Mouse (Mus musculus): Measurements from ENCODE around the gene Tent4b. TPM values are rescaled to one million over a fixed set of nuclear protein-coding genes. Genes with fewer than 3 reads are reported as not detected.

Gene Tent4b
- polyA plus RNA-seq, 1 experiment, result 28.9 TPM

DNA sequence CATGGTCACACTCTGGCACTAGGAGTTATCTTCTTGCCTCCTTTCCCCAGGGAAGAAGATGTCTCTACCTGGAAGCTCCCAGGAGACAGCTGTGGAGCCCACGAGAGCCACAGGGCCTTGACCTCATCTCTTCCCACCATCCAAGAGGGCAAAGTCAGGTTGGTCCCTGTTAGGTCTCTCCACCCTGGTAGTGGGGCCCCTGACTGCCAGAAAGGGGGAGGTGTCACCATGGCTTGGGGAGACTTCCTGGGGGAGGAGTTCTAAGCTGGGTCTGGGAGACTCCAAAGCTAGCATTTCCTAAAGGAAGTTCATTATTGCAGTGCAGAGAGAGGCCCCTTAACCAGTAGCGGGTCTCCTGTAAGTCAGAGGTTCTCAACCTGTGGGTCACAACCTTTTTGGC lies 96.0 kb downstream of the Tent4b start:
- peaks cover 76% of the 10 kb centered on the region for H3K4me1 ChIP-seq (ENCODE audit: control insufficient read depth, insufficient read depth, low read length)
- H3K27ac ChIP-seq (ENCODE audit: insufficient read depth, low read depth, low read length), result peak overlapping the region; percentile 82

DNA sequence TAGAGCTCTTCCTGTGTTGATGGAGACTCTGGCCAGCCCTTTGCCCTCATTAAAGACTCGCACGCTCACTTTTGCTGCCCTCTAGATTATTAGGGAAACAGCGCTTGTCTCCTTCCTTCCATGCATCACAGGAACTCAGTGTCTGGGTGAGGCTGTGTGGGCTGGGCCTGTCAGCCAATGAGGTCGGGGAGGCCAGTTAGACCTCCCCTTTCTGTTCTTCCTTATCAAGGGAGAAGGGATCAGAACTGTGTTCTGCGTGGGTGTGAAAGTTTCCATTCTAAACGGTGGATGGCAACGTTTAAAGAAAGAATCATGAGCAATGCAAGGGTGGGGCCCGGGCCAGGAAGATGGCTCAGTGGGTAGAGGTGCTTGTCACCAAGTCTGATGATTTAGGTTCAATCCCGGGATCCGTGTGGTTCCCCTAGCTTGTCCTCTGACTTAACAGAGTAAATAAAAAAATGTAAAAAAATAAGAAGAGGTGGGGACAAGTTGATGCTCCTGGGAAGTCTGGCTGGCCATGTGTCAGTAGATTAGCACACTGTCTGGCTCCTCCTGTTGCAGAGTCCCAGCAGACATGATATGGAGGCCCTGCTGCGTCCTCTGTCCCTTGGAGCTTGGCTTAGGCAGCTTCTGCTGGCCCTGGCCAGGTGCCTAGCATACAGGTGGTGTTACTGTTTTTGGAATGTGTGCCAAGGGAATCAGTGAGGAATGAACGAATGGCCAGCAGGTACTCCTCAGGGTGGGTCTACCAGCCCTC lies 99.1 kb downstream of the Tent4b start:
- TF ChIP-seq POLR2A (IDR thresholded peaks at IDR 0.05; ENCODE audit: borderline replicate concordance, low read depth, low read length), result no peak
- no peak for TF ChIP-seq CTCF (IDR thresholded peaks at IDR 0.05; ENCODE audit: low read depth, low read length)
- H3K4me3 ChIP-seq (ENCODE audit: insufficient read depth, low read length), result peak overlapping the region; percentile 15
- H3K4me1 ChIP-seq (ENCODE audit: control insufficient read depth, insufficient read depth, low read length), result peaks cover 74% of the 10 kb centered on the region
- H3K27ac ChIP-seq (ENCODE audit: insufficient read depth, low read depth, low read length), result peak overlapping the region; percentile 91

More for the DNA sequence above, 96.0 kb downstream of the Tent4b start:
- peak overlapping the region; percentile 84 for H3K4me3 ChIP-seq (ENCODE audit: insufficient read depth, low read length)
- TF ChIP-seq POLR2A (IDR thresholded peaks at IDR 0.05; ENCODE audit: borderline replicate concordance, low read depth, low read length) (no peak), CTCF (IDR thresholded peaks at IDR 0.05; ENCODE audit: low read depth, low read length) (no peak)

- H3K4me1 ChIP-seq (ENCODE audit: control insufficient read depth, insufficient read depth, low read length), result peaks cover 68% of the 10 kb centered on the region
- peak overlapping the region; percentile 15; the same call in 1 of the 2 replicates for H3K4me3 ChIP-seq (ENCODE audit: insufficient read depth, low read length)
- peak overlapping the region; percentile 91 for H3K27ac ChIP-seq (ENCODE audit: insufficient read depth, low read depth, low read length)
- TF ChIP-seq CTCF (IDR thresholded peaks at IDR 0.05; ENCODE audit: low read depth, low read length) (no peak), POLR2A (IDR thresholded peaks at IDR 0.05; ENCODE audit: borderline replicate concordance, low read depth, low read length) (no peak)
Measured at GRCm38 (mm10) chr8:88298733-88299103, 99.7 kb downstream of the Tent4b start.

DNA sequence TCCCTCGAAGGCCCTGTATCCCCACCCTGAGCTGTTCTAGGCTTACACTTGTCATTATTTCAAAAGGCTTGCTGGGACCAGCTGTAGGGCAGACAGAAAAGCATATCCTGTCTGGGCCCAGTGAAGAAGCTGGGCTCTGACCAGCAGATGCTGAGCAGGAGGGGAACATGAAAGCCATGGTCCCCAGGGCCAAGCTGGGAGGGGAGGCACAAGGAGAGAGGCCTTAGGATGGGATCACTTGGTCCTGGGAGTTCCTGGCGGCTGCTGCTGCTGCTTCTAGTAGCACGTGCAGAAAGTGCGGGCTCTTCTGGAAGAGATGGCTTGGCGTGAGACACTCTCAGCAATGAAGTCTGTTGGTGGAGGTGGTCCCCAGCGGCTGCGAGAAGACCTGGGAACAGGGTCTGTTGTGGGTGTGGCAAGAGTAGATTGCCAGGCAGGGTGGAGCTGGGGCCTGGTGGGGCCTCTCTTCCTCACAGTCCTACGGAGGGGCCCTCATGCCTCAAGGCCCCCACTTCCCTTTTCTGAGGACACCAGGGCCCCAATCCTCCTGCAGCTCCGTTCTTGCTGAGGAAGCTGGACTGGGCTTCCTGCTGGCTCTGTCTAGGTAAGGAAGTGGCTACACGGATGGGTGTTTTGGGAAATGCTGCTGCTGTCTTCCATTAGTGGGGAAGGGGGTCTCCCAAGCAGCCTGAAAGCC lies 101.0 kb downstream of the Tent4b start:
- peak overlapping the region; percentile 43 for H3K4me3 ChIP-seq (ENCODE audit: insufficient read depth, low read length)
- no peak for TF ChIP-seq POLR2A (IDR thresholded peaks at IDR 0.05; ENCODE audit: borderline replicate concordance, low read depth, low read length)
- TF ChIP-seq CTCF (IDR thresholded peaks at IDR 0.05; ENCODE audit: low read depth, low read length), result no peak
- H3K4me1 ChIP-seq (ENCODE audit: control insufficient read depth, insufficient read depth, low read length), result peaks cover 66% of the 10 kb centered on the region
- H3K27ac ChIP-seq (ENCODE audit: insufficient read depth, low read depth, low read length), result peak overlapping the region; percentile 91

- peaks cover 56% of the 10 kb centered on the region for H3K4me1 ChIP-seq (ENCODE audit: control insufficient read depth, insufficient read depth, low read length)
- 0 out of 2 replicates have a peak overlapping the region, but pooled peaks have one; percentile 32 for H3K27ac ChIP-seq (ENCODE audit: insufficient read depth, low read depth, low read length)
- no peak for TF ChIP-seq POLR2A (IDR thresholded peaks at IDR 0.05; ENCODE audit: borderline replicate concordance, low read depth, low read length)
- TF ChIP-seq CTCF (IDR thresholded peaks at IDR 0.05; ENCODE audit: low read depth, low read length), result no peak
- H3K4me3 ChIP-seq (ENCODE audit: insufficient read depth, low read length), result no peak overlapping the region
Measured at GRCm38 (mm10) chr8:88301589-88302437, 102.8 kb downstream of the Tent4b start.

DNA sequence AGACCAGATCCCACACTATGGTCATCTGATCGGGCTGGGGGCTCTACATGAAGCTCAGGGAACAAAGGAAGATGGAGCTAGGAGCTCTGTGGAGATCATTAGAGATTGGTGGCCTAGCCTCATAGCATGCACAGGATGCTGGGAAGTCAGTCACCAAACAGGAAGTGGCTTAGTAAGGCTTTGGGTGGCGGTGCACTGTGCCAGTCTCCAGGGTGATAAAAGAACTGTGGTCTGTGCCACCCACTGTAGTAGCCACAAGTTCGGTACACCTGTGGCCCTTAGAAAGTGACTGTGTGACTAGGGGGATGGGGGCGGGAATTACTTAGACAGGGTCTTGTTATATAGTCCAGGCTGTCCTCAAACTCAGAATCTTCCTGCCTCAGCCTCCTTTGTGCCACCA lies 106.8 kb downstream of the Tent4b start:
- H3K4me1 ChIP-seq (ENCODE audit: control insufficient read depth, insufficient read depth, low read length), result peaks cover 28% of the 10 kb centered on the region
- no peak overlapping the region for H3K4me3 ChIP-seq (ENCODE audit: insufficient read depth, low read length)
- no peak overlapping the region for H3K27ac ChIP-seq (ENCODE audit: insufficient read depth, low read depth, low read length)
- TF ChIP-seq CTCF (IDR thresholded peaks at IDR 0.05; ENCODE audit: low read depth, low read length) (no peak), POLR2A (IDR thresholded peaks at IDR 0.05; ENCODE audit: borderline replicate concordance, low read depth, low read length) (no peak)

DNA sequence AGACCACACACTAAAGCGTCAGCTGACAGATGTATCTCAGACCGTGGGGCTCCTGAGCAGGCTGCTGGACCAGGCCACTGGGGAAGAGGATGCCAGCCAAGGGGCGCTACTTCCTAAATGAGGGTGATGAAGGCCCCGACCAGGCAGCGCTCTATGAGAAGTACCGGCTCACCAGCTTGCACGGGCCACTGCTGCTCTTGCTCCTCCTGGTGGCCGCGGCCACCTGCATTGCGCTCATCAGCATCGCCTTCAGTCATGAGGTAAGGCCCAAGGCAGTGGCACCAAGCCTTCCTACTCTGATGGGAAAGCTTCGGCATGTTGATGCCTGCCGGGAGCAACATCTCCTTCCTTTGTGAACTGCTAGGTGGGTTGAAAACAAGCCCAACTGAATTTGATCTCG lies 107.5 kb downstream of the Tent4b start:
- H3K27ac ChIP-seq (ENCODE audit: insufficient read depth, low read depth, low read length), result no peak overlapping the region
- no peak overlapping the region for H3K4me3 ChIP-seq (ENCODE audit: insufficient read depth, low read length)
- H3K4me1 ChIP-seq (ENCODE audit: control insufficient read depth, insufficient read depth, low read length), result peaks cover 21% of the 10 kb centered on the region
- TF ChIP-seq CTCF (IDR thresholded peaks at IDR 0.05; ENCODE audit: low read depth, low read length), result no peak
- no peak for TF ChIP-seq POLR2A (IDR thresholded peaks at IDR 0.05; ENCODE audit: borderline replicate concordance, low read depth, low read length)

DNA sequence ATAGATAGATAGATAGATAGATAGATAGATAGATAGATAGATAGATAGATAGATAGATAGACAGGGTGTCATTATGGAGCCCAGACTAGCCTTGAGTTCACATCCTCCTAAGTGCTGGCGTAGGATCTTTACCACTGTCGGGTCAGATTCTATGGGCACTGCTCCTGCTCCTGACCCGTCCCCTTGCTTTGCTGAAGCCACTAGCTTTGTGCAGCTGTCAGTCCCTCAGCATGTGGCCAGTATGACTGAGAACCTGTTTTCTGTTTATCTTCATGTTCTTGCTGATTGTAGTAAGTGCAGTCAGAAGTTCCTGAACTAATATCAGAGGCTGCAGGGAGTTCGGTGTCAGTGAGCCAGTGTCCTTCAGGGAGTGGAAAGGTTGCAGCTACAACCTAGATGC lies 108.7 kb downstream of the Tent4b start:
- Histone ChIP-seq H3K4me3 (ENCODE audit: insufficient read depth, low read length) (no peak overlapping the region), H3K4me1 (ENCODE audit: control insufficient read depth, insufficient read depth, low read length) (peaks cover 10% of the 10 kb centered on the region), H3K27ac (ENCODE audit: insufficient read depth, low read depth, low read length) (no peak overlapping the region)
- TF ChIP-seq CTCF (IDR thresholded peaks at IDR 0.05; ENCODE audit: low read depth, low read length), result no peak
- no peak for TF ChIP-seq POLR2A (IDR thresholded peaks at IDR 0.05; ENCODE audit: borderline replicate concordance, low read depth, low read length)

Other genes with a start within 250 kb of the Tent4b start
- gene Zfp423, start 239.6 kb upstream of the Tent4b start, polyA plus RNA-seq (2012; ENCODE audit: insufficient read depth, insufficient read length, missing spikeins), result not detected in 2 replicates
- 46.6 and 49.5 TPM in 2 replicates for gene Cnep1r1, start 80.4 kb upstream of the Tent4b start, polyA plus RNA-seq (2012; ENCODE audit: insufficient read depth, insufficient read length, missing spikeins)
- 12.1 and 12.6 TPM in 2 replicates for gene Heatr3, start 61.4 kb upstream of the Tent4b start, polyA plus RNA-seq (2012; ENCODE audit: insufficient read depth, insufficient read length, missing spikeins)
- 145 and 146 TPM in 2 replicates for gene Adcy7, start 73.2 kb downstream of the Tent4b start, polyA plus RNA-seq (2012; ENCODE audit: insufficient read depth, insufficient read length, missing spikeins)
- gene Brd7, start 163.0 kb downstream of the Tent4b start, polyA plus RNA-seq (2012; ENCODE audit: insufficient read depth, insufficient read length, missing spikeins), result 92.1 and 96.7 TPM in 2 replicates